Mouse (Mus musculus): ENCODE measurements at regions not wholly inside any gene's neighbourhood (a gene's known extent, or its start where the extent isn't known, plus 50 kb on each side); places are given as distances from the start of the nearest gene placed in this dataset.
"Not testable (repeated sequence)": the region's sequence is repeated elsewhere in the genome, so short reads cannot be mapped to it uniquely, and the experiment has no call there.

DNA sequence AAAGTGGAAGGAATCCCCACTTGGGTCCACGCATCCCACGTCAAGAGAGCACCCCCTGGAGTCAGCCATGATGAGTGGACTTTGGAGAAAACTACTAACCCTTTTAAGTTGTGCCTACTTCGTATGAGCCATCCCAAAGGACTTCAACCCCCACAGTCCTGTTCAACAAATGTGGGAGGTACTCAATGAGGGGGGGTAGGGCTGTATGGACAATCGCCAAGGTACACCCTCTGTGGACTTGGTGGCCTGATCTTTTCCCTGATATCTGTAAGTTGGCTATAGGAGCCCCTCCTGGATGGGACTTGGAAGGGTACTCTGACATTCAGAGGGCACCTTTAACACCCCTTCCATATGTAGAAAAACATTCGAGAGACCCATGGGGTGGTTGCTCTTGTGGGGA, 256.5 kb upstream of the Olfr161 start:
- DNase-seq, result not testable (repeated sequence)

DNA sequence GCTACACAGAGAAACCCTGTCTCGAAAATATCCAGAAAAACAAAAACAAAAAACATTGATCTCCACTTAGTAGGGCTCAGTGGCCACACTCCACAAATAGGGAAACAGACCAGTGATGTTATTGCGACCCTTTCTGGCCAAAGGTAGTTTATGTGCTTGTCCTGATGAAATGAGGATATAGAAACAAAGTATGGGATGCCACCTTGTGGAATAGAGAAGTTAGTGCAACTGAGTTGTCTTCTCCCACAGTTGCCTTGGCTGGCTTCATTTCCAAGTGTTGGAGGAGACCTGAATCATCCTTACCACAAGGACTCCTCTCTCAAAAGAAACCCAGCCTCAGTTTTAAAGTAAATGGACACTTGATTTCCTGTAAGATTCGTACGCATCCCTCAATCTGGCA, 247.5 kb upstream of the Olfr161 start:
- not testable (repeated sequence) for DNase-seq

DNA sequence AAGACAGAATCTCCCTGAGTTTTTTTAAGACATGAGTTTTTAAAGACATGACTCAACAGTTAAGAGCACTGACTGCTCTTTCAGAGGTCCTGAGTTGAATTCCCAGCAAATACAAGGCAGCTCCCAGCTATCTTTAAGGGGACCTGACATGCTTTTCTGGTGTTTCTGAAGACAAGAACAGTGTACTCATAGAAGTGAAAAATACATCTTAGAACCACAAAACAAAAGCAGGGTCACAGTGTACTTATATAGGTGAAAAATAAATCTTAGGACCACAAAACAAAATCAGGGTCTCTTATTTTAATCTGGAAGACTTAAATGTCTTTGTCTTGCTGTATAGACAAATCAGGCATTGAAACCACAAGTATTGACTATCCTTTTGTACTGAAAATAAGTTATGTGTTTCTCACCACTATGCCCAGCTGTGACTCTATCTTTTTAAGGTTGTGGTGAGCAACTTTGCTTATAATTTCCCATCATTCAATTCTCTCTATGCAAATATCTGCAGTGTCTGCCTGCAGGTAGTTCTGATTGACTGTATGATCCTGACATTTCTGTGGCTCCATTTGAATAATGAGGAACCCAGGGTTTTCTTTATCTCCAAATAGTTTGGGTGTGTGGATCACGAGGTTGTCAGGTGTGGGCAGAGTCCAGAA, 246.0 kb upstream of the Olfr161 start:
- DNase-seq, result not testable (repeated sequence)

DNA sequence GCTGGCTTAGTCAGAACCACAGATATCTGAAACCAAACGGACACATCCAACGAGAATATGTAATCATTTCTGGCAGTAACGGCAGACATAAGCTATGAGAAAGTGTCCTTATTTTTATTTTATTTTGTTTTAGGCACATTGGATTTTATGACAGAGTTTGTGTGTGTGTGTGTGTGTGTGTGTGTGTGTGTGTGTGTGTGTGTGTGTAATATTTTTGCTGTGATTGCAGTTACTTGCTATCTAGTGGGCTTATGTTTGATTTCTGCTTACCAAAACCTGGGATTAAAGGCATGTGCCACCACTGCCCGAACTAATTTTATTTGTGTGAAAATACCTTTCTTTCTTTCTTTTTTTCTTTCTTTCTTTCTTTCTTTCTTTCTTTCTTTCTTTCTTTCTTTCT, 241.5 kb upstream of the Olfr161 start:
- DNase-seq, result not testable (repeated sequence)

DNA sequence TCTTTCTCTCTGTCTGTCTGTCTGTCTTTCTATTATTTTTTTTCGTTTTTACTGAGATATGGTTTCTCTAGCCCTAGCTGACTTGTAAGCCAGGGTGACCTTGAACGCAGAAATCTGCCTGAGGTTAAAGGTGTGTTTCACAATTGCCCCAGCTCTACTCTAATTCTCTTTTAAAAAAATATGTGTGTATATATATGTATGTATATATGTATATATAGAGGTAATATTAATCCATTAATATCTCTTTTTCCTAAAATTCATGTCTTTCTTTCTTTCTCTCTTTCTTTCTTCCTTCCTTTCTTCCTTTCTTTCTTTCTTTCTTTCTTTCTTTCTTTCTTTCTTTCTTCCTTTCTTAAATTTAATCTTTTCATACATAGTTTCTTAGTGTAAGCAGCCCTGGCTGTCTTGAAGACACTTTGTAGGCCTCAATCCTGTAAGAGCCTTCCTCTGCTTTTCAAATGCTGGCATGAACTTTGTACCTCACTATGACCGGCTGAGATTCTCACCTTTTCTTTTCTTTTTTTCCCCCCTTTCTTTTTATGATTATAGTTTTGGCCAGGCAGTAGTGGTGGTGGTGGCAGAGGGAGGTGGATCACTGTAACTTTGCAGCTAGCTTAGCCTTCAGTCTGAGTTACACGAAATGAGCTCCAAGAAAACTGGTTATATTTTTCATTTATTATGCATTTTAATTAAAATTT, 240.8 kb upstream of the Olfr161 start:
- DNase-seq, result not testable (repeated sequence)

DNA sequence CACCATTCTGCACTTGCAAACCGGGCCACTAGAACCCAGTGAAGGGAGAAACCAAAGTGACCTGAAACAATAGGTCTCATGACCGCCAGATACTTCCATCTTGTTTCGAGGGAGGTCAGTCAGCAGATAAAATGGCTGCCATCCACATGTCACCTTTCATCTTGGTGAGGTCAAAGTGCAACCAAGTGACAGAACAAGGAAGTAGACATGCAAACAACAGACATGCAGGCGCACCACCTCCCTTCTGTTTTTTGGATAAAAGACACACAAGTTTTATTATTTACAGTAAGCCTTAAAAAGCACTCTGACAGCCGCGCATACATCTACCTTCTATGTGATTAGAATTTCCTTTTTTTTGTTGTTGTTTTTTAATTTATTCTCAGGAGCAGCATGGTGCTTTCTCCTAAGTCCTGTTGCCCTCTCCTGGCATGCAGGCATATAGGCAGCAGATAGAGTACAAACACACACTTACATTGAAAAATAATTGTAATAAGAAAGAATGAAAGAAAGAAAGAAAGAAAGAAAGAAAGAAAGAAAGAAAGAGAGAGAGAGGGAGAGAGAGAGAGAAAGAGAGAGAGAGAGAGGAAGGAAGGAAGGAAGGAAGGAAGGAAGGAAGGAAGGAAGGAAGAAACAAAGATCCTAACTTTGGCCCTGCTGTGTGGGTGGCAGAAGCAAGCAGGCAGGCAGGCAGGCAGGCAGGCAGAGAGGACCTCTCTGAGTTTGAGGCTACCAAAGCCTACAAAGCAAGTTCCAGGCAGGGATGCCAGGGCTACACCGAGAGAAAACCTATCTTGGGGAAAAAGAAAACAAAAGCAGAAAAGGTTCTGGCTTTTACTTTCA, 240.0 kb upstream of the Olfr161 start:
- DNase-seq, result not testable (repeated sequence)

DNA sequence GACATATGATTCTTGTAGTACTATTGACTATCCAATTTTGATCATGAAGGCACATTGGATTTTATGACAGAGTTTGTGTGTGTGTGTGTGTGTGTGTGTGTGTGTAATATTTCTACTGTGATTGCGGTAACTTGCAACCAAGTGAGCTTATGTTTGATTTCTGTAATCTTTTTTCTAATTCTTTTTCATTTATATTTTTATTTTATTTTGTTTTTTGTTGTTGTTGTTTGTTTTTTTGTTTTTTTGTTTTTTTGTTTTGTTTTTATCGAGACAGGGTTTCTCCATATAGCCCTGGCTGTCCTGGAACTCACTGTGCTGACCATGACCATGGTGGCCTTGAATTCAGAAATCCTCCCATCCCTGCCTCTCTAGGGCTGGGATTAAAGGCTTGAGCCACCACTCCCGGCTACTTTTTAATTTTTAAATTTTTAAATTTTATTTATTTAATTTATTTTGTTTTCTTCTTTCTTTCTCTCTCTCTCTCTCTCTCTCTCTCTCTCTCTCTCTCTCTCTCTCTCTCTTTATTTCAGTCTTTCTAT, 239.3 kb upstream of the Olfr161 start:
- peak; percentile 3 to 11 for DNase-seq

All from B cell, adult 2 months (primary cell).